Mouse (Mus musculus) kidney, embryonic 14.5 days (tissue): ENCODE measurements at regions not wholly inside any gene's neighbourhood (a gene's known extent, or its start where the extent isn't known, plus 50 kb on each side); places are given as distances from the start of the nearest gene placed in this dataset.

Experiments used
- ATAC-seq: fragments of 200-750 bp; cut with Nextera tagmentation; 2 replicates; pipeline ENCODE4 v1.8.0; 2017; ENCODE audit warnings: moderate number of reproducible peaks, mild to moderate bottlenecking, moderate TSS enrichment, moderate library complexity; ENCODE audit not compliant: low FRiP score, low TSS enrichment
- H3K27ac ChIP-seq: fragments of 300-500 bp; sonication (generic); 2 replicates; pipeline ENCODE4 v1.5.1; 2014; ENCODE audit warnings: low read depth, mild to moderate bottlenecking, low read length, moderate library complexity, mixed read lengths
- H3K27me3 ChIP-seq: fragments of 300-500 bp; sonication (generic); 2 replicates; pipeline ENCODE4 v1.6.1; 2014; ENCODE audit warnings: mild to moderate bottlenecking, low read length; ENCODE audit not compliant: control insufficient read depth, insufficient read depth
- H3K36me3 ChIP-seq: fragments of 300-500 bp; sonication (generic); 2 replicates; pipeline ENCODE4 v1.6.1; 2014; ENCODE audit warnings: low read length, mixed read lengths; ENCODE audit not compliant: control insufficient read depth, insufficient read depth
- H3K4me1 ChIP-seq: fragments of 300-500 bp; sonication (generic); 2 replicates; pipeline ENCODE4 v1.6.1; 2014; ENCODE audit warnings: low read length, mixed read lengths; ENCODE audit not compliant: control insufficient read depth, insufficient read depth
- H3K4me2 ChIP-seq: fragments of 300-500 bp; sonication (generic); replicated peaks from 2 replicates; pipeline ENCODE4 v1.6.1; 2014; ENCODE audit warnings: low read depth, mild to moderate bottlenecking, low read length
- H3K4me3 ChIP-seq: fragments of 300-500 bp; sonication (generic); 2 replicates; pipeline ENCODE4 v1.5.1; 2014; ENCODE audit warnings: mild to moderate bottlenecking, low read length
- H3K9ac ChIP-seq: fragments of 300-500 bp; sonication (generic); 2 replicates; pipeline ENCODE4 v1.6.1; 2014; ENCODE audit warnings: low read depth, mild to moderate bottlenecking, low read length, moderate library complexity
- H3K9me3 ChIP-seq: fragments of 300-500 bp; sonication (generic); 2 replicates; pipeline ENCODE4 v1.6.1; 2016; ENCODE audit warnings: low read length; ENCODE audit not compliant: control insufficient read depth
- WGBS: fragments of 180-500 bp; shearing (Covaris S2); extraction: QIAGEN DNeasy Blood & Tissue Kit; methylation state at CpG from one replicate; pipeline ENCODE4 v1.1.7; 2014; 5-methylcytosine and 5-hydroxymethylcytosine counted together

GRCm38 (mm10) chr14:31891500-31892185 is 61.2 kb upstream of the Ankrd28 start:
- H3K4me1 ChIP-seq: peaks cover 16% of the 10 kb centered on the region
- H3K4me2 ChIP-seq: peak overlapping the region; percentile 44
- ATAC-seq: peak; percentile 88
- H3K27me3 ChIP-seq: no peaks in the 10 kb centered on the region
- no peaks in the 10 kb centered on the region for H3K36me3 ChIP-seq
- 3% methylated on average over 16 of the region's 16 CpGs for WGBS
- peak overlapping the region; percentile 12; the same call in 1 of the 2 replicates for H3K4me3 ChIP-seq
- no peaks in the 10 kb centered on the region for H3K9me3 ChIP-seq
- H3K9ac ChIP-seq: peak overlapping the region; percentile 15; the same call in 1 of the 2 replicates
- H3K27ac ChIP-seq: no peak overlapping the region

GRCm38 (mm10) chr14:31892186-31892510 is 61.7 kb upstream of the Ankrd28 start:
- no peak overlapping the region for H3K27ac ChIP-seq
- 14% methylated on average over 6 of the region's 6 CpGs for WGBS
- H3K4me2 ChIP-seq: no peak overlapping the region; the same call in 1 of the 2 replicates

GRCm38 (mm10) chr14:31896500-31896899 is 66.0 kb upstream of the Ankrd28 start:
- ATAC-seq: no peak
- no peak overlapping the region for H3K9ac ChIP-seq
- no peak overlapping the region for H3K4me3 ChIP-seq
- H3K27ac ChIP-seq: no peak overlapping the region
- H3K27me3 ChIP-seq: no peaks in the 10 kb centered on the region
- no peaks in the 10 kb centered on the region for H3K9me3 ChIP-seq
- H3K36me3 ChIP-seq: no peaks in the 10 kb centered on the region
- peaks cover 8% of the 10 kb centered on the region for H3K4me1 ChIP-seq
- WGBS: 85% methylated on average over 1 of the region's 1 CpGs
- no peak overlapping the region for H3K4me2 ChIP-seq

More at GRCm38 (mm10) chr14:31892186-31892510, 61.7 kb upstream of the Ankrd28 start:
- Histone ChIP-seq H3K9me3 (no peaks in the 10 kb centered on the region), H3K27me3 (no peaks in the 10 kb centered on the region), H3K4me1 (peaks cover 16% of the 10 kb centered on the region), H3K9ac (peak overlapping the region; percentile 15; the same call in 1 of the 2 replicates), H3K4me3 (no peak overlapping the region), H3K36me3 (no peaks in the 10 kb centered on the region)
- peak; percentile 68; the same call in 1 of the 2 replicates for ATAC-seq

- H3K9ac ChIP-seq: no peak overlapping the region
- ATAC-seq: no peak
- H3K36me3 ChIP-seq: no peaks in the 10 kb centered on the region
- H3K27me3 ChIP-seq: no peaks in the 10 kb centered on the region
- H3K4me3 ChIP-seq: no peak overlapping the region
- no peaks in the 10 kb centered on the region for H3K9me3 ChIP-seq
- no peak overlapping the region for H3K27ac ChIP-seq
- WGBS: 73% methylated on average over 8 of the region's 8 CpGs
- H3K4me1 ChIP-seq: no peaks in the 10 kb centered on the region
- no peak overlapping the region for H3K4me2 ChIP-seq
Measured at GRCm38 (mm10) chr14:31899504-31899903, 69.1 kb upstream of the Ankrd28 start.

GRCm38 (mm10) chr14:31899906-31900305 is 69.5 kb upstream of the Ankrd28 start:
- no peaks in the 10 kb centered on the region for H3K36me3 ChIP-seq
- H3K4me3 ChIP-seq: no peak overlapping the region

GRCm38 (mm10) chr14:31901901-31902300 is 71.5 kb upstream of the Ankrd28 start:
- Histone ChIP-seq H3K4me1 (no peaks in the 10 kb centered on the region), H3K9me3 (no peaks in the 10 kb centered on the region), H3K36me3 (no peaks in the 10 kb centered on the region), H3K4me3 (no peak overlapping the region), H3K27me3 (no peaks in the 10 kb centered on the region), H3K4me2 (no peak overlapping the region), H3K27ac (no peak overlapping the region), H3K9ac (no peak overlapping the region)
- ATAC-seq: no peak
- 44% methylated on average over 4 of the region's 4 CpGs for WGBS

More at GRCm38 (mm10) chr14:31899906-31900305, 69.5 kb upstream of the Ankrd28 start:
- H3K9me3 ChIP-seq: no peaks in the 10 kb centered on the region
- no peaks in the 10 kb centered on the region for H3K27me3 ChIP-seq
- 83% methylated on average over 4 of the region's 4 CpGs for WGBS
- no peak for ATAC-seq
- no peak overlapping the region for H3K4me2 ChIP-seq
- H3K9ac ChIP-seq: no peak overlapping the region
- no peaks in the 10 kb centered on the region for H3K4me1 ChIP-seq
- H3K27ac ChIP-seq: no peak overlapping the region

- H3K27me3 ChIP-seq: no peaks in the 10 kb centered on the region
- no peaks in the 10 kb centered on the region for H3K36me3 ChIP-seq
- H3K27ac ChIP-seq: no peak overlapping the region
- H3K4me3 ChIP-seq: no peak overlapping the region
- no peak overlapping the region for H3K4me2 ChIP-seq
- H3K9ac ChIP-seq: no peak overlapping the region
- 76% methylated on average over 3 of the region's 3 CpGs for WGBS
- no peak for ATAC-seq
- no peaks in the 10 kb centered on the region for H3K4me1 ChIP-seq
- H3K9me3 ChIP-seq: no peaks in the 10 kb centered on the region
Measured at GRCm38 (mm10) chr14:31903664-31904063, 73.2 kb upstream of the Ankrd28 start.

- H3K4me2 ChIP-seq: no peak overlapping the region
- no peaks in the 10 kb centered on the region; the same call in 1 of the 2 replicates for H3K4me1 ChIP-seq
- H3K9me3 ChIP-seq: no peaks in the 10 kb centered on the region
- no peaks in the 10 kb centered on the region for H3K36me3 ChIP-seq
- no peak overlapping the region for H3K27ac ChIP-seq
- H3K9ac ChIP-seq: no peak overlapping the region
- 72% methylated on average over 7 of the region's 7 CpGs for WGBS
- H3K27me3 ChIP-seq: no peaks in the 10 kb centered on the region
- H3K4me3 ChIP-seq: no peak overlapping the region
- ATAC-seq: no peak
Measured at GRCm38 (mm10) chr14:31908591-31908990, 78.1 kb upstream of the Ankrd28 start.

- no peaks in the 10 kb centered on the region for H3K36me3 ChIP-seq
- ATAC-seq: no peak
- no peaks in the 10 kb centered on the region for H3K27me3 ChIP-seq
- no peak overlapping the region for H3K27ac ChIP-seq
- no peaks in the 10 kb centered on the region for H3K9me3 ChIP-seq
- H3K4me3 ChIP-seq: no peak overlapping the region
- H3K4me1 ChIP-seq: no peaks in the 10 kb centered on the region; the same call in 1 of the 2 replicates
- H3K9ac ChIP-seq: no peak overlapping the region
- 44% methylated on average over 4 of the region's 4 CpGs for WGBS
- H3K4me2 ChIP-seq: no peak overlapping the region
Measured at GRCm38 (mm10) chr14:31909291-31909690, 78.8 kb upstream of the Ankrd28 start.
